Mouse (Mus musculus) limb, embryonic 11.5 days (tissue): ENCODE data around the gene Scn2b. TPM values are rescaled to one million over a fixed set of nuclear protein-coding genes. Genes with fewer than 3 reads are reported as not detected.

Experiments
- ATAC-seq: fragments of 200-750 bp; cut with Nextera tagmentation; 2 replicates; pipeline ENCODE4 v1.8.0; 2017; ENCODE audit warnings: low read depth; ENCODE audit not compliant: insufficient number of reproducible peaks, low FRiP score, low TSS enrichment
- DNase-seq: peaks from one replicate; pipeline ENCODE4 v3.0.0-alpha.2; 2015; ENCODE audit warnings: low spot score
- H3K27ac ChIP-seq: fragments of 300-500 bp; sonication (generic); replicated peaks from 2 replicates; pipeline ENCODE4 v1.5.1; 2014; ENCODE audit warnings: low read depth, mild to moderate bottlenecking, low read length
- H3K27me3 ChIP-seq: fragments of 300-500 bp; sonication (generic); 2 replicates; pipeline ENCODE4 v1.6.1; 2014; ENCODE audit warnings: mild to moderate bottlenecking, low read length, mixed read lengths; ENCODE audit not compliant: control insufficient read depth, insufficient read depth
- H3K36me3 ChIP-seq: fragments of 300-500 bp; sonication (generic); 2 replicates; pipeline ENCODE4 v1.6.1; 2014; ENCODE audit warnings: mild to moderate bottlenecking, low read length, moderate library complexity, mixed read lengths; ENCODE audit not compliant: control insufficient read depth, insufficient read depth
- H3K4me1 ChIP-seq: fragments of 300-500 bp; sonication (generic); 2 replicates; pipeline ENCODE4 v1.6.1; 2014; ENCODE audit warnings: low read length, mixed read lengths; ENCODE audit not compliant: control insufficient read depth, insufficient read depth
- H3K4me2 ChIP-seq: fragments of 300-500 bp; sonication (generic); 2 replicates; pipeline ENCODE4 v1.6.1; 2014; ENCODE audit warnings: low read depth, mild to moderate bottlenecking, moderate library complexity; ENCODE audit not compliant: severe bottlenecking
- H3K4me3 ChIP-seq: fragments of 300-500 bp; sonication (generic); 2 replicates; pipeline ENCODE4 v1.5.1; 2014; ENCODE audit warnings: low read depth, low read length
- H3K9ac ChIP-seq: fragments of 300-500 bp; sonication (generic); 2 replicates; pipeline ENCODE4 v1.6.1; 2014; ENCODE audit warnings: mild to moderate bottlenecking, low read length
- H3K9me3 ChIP-seq: fragments of 300-500 bp; sonication (generic); 2 replicates; pipeline ENCODE4 v1.6.1; 2016; ENCODE audit warnings: low read length; ENCODE audit not compliant: control insufficient read depth
- WGBS: fragments of 180-500 bp; shearing (Covaris S2); extraction: QIAGEN DNeasy Blood & Tissue Kit; methylation state at CpG from one replicate; pipeline ENCODE4 v1.1.7; 2014; 5-methylcytosine and 5-hydroxymethylcytosine counted together
- polyA plus RNA-seq: library from polyadenylated mRNA; unstranded; fragments of >200 nt; fragmentation: Nextera tagmentation; extraction: Ambion mirVana; gene quantifications from 2 replicates; pipeline ENCODE4 v1.2.1, GENCODE M21; 2014

The Scn2b gene
- polyA plus RNA-seq, 1 experiment from 2014 or later: 8.0 TPM

DNA sequence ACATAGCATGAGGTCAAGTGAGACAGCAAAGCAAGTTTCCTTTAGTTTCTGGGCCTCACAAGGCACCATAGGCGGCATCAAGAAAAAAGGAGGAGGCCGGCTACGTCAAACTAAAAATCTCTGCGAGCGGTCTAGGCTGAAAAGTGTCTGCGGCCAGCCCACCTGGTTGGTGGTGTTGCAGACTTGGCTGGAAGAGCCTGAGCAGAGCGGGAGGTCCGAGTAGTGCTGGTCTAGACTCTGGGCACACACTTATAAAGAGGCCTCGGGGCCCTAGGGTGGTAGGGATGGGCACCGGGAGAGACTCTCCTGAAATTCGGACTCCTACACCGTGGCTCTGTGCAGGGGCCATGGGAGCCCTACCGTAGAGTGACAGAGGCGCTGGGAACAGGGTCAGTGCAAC lies 1.9 kb upstream of the Scn2b start:
- H3K4me3 ChIP-seq: peak overlapping the region; percentile 28
- DNase-seq (peak; percentile 85), ATAC-seq (peak; percentile 73)
- H3K27me3 ChIP-seq: no peaks in the 10 kb centered on the region
- peak overlapping the region; percentile 22; the same call in 1 of the 2 replicates for H3K27ac ChIP-seq
- peaks cover 6% of the 10 kb centered on the region for H3K4me1 ChIP-seq
- under 1% methylated on average over 14 of the region's 14 CpGs for WGBS
- H3K4me2 ChIP-seq: peak overlapping the region; percentile 49
- 0 out of 2 replicates have a peak overlapping the region, but pooled peaks have one; percentile 45 for H3K9ac ChIP-seq
- H3K36me3 ChIP-seq: no peaks in the 10 kb centered on the region
- H3K9me3 ChIP-seq: no peaks in the 10 kb centered on the region

DNA sequence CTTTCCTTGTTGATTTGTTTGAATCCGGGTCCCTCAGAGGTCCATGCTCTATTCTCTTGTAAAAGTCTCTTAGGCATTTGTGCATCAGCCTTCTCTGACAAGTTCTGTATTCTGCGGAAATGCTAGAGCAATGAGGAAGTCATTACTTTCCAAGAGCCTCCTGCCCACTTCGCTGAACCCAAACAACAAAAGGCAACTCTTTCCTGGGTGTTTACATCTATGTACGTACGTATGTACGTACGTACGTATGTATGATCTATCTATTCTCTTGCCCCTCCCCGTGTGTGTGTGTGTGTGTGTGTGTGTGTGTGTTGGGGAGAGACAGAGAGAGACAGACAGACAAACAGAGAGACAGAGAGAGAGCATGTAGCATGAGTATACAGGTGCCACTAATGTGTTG lies 763 bp upstream of the Scn2b start:
- no peak overlapping the region for H3K4me3 ChIP-seq
- H3K4me2 ChIP-seq: no peak overlapping the region
- no peaks in the 10 kb centered on the region for H3K27me3 ChIP-seq
- H3K36me3 ChIP-seq: no peaks in the 10 kb centered on the region
- ATAC-seq: no peak
- H3K9me3 ChIP-seq: no peaks in the 10 kb centered on the region
- no peak overlapping the region for H3K9ac ChIP-seq
- no peak for DNase-seq
- WGBS: 64% methylated on average over 9 of the region's 9 CpGs
- H3K27ac ChIP-seq: no peak overlapping the region
- H3K4me1 ChIP-seq: peaks cover 12% of the 10 kb centered on the region

DNA sequence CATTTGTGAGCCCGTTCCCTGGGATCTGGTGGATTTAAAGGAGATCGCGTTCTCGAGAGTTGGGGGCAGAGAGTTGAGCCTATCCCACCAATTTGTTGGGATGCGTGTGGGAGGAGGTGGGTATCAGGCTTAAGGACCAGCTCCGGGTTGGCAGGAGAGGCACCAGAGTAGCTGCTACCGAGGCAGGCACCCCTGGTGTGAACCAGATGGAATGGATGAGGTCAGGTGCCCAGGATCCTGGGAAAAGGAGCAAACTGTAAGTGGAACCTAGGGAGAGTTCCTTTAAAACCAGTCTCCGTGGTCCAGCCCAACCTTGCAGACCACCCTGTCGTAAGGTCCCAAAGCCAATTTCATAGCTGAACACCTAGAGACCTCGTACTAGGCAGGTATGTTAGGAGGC lies 970 bp downstream of the Scn2b start:
- H3K4me2 ChIP-seq: peak overlapping the region; percentile 76
- H3K36me3 ChIP-seq: no peaks in the 10 kb centered on the region
- peak overlapping the region; percentile 57 for H3K9ac ChIP-seq
- H3K9me3 ChIP-seq: no peaks in the 10 kb centered on the region
- DNase-seq (no peak), ATAC-seq (no peak)
- H3K27me3 ChIP-seq: no peaks in the 10 kb centered on the region
- H3K4me1 ChIP-seq: peaks cover 19% of the 10 kb centered on the region
- peak overlapping the region; percentile 44 for H3K4me3 ChIP-seq
- peak overlapping the region; percentile 52 for H3K27ac ChIP-seq
- WGBS: 17% methylated on average over 10 of the region's 10 CpGs

DNA sequence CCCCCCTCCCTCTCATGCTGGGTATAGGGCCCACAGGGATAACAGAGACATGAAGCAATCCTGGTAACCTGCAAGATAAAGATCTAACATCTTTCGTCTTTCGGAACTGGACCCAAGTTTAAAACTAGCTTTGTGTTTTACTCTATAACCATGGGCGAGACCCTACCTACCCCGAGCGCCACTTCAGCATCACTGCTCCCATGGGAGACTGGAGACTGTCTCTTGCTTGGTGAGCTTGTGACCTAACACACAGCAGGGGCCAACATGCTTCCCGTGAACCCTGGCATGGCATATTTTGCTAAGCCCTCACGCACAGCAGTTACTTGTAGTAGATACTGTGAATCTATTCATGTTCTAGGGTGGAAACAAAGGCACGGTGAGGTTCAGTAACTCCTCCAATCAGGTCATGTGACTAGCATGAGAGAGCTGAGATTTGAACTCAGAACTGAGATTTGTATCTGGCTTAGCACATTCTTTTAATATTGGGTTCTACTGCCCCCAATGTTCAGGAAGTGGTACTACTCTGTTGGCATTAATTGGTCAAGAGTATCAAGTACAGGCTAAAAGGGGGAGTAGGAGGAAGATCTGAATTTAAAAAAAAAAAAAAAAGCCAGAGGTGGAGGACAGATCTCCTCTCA lies 1.9 kb downstream of the Scn2b start:
- Histone ChIP-seq H3K27me3 (no peaks in the 10 kb centered on the region), H3K27ac (no peak overlapping the region), H3K9ac (no peak overlapping the region), H3K36me3 (no peaks in the 10 kb centered on the region), H3K9me3 (no peaks in the 10 kb centered on the region), H3K4me2 (peak overlapping the region; percentile 76; the same call in 1 of the 2 replicates), H3K4me3 (no peak overlapping the region), H3K4me1 (peaks cover 19% of the 10 kb centered on the region)
- 92% methylated on average over 8 of the region's 8 CpGs for WGBS
- ATAC-seq (no peak), DNase-seq (no peak)

DNA sequence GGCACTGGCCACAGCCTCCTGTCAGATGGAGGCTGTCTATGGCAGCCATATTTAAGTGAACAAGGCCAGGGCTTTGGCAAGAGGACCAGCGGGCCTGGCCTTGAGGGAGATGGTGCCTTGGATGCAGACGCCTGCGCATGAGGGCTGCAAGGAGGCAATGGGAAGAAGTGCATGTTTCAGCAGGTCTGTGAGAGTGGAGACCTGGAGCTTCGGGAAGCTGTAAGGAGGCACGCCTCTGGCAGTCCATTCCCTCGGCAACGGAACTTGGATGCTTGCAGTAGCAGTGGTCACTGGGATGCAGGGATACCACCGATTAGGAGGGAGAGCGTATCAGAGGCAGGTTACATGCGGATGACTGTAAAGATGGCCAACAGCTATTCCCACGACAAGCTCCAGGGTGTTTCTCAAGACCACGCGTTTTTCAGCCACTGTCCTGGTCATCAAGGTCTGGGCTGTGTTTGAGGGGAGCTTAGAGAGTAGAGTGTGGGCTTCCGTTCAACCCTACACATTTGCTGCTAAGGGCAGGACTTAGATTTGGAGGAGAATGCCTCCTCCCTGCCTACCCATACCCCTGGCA lies 2.5 kb downstream of the Scn2b start:
- H3K36me3 ChIP-seq: no peaks in the 10 kb centered on the region
- H3K4me3 ChIP-seq: no peak overlapping the region
- H3K9ac ChIP-seq: no peak overlapping the region
- ATAC-seq (no peak), DNase-seq (no peak)
- WGBS: 87% methylated on average over 14 of the region's 14 CpGs
- no peak overlapping the region for H3K4me2 ChIP-seq
- H3K27me3 ChIP-seq: no peaks in the 10 kb centered on the region
- H3K27ac ChIP-seq: no peak overlapping the region
- no peaks in the 10 kb centered on the region for H3K9me3 ChIP-seq
- peaks cover 19% of the 10 kb centered on the region for H3K4me1 ChIP-seq

DNA sequence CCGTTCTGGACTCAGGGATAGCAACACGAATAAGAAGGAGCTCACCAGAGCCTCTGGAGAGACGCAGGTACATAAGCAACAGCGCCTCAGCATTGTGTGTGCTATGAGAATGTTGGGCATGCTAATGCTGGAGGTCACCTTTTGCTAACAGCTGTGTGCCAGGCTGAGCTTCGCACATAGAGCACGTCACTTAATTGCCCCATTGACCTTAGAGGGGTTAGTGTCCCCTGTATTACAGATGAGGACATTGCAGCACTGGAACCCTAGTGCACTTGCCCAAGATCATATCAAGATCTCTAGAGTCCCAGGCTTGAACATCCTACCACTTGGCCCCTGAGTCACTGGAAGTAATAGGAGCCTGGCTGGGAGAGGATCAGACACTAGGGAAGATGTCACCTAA lies 3.0 kb downstream of the Scn2b start:
- no peak overlapping the region for H3K9ac ChIP-seq
- ATAC-seq (no peak), DNase-seq (no peak)
- peaks cover 3% of the 10 kb centered on the region; the same call in 1 of the 2 replicates for H3K36me3 ChIP-seq
- H3K4me2 ChIP-seq: no peak overlapping the region
- no peaks in the 10 kb centered on the region for H3K27me3 ChIP-seq
- no peak overlapping the region for H3K27ac ChIP-seq
- peaks cover 19% of the 10 kb centered on the region for H3K4me1 ChIP-seq
- whole genome bisulfite sequencing: 70% methylated on average over 6 of the region's 6 CpGs
- H3K9me3 ChIP-seq: no peaks in the 10 kb centered on the region
- H3K4me3 ChIP-seq: no peak overlapping the region

DNA sequence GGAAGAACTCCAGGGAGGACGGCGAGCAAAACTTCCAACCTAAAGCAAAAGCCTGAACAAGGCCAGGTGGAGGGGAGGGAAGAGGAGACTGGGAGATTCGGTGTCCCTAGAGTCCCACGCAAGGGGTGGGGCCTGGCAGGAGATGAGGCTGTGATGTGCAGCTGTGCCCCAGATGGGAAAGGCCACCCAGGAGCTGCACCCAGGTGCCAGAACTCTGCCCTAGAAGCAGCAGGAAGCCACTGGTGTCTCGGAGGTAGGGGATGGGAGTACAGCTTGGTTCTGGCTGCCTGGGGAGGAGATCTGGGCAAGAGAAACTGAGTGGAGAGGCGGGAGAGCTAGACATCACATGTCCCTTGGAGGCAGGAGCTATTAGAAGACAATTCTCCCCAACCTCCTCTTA lies 3.4 kb downstream of the Scn2b start:
- peaks cover 19% of the 10 kb centered on the region for H3K4me1 ChIP-seq
- no peak for ATAC-seq
- WGBS: 51% methylated on average over 6 of the region's 6 CpGs
- no peak for DNase-seq
- no peak overlapping the region for H3K4me3 ChIP-seq
- no peaks in the 10 kb centered on the region for H3K9me3 ChIP-seq
- H3K27me3 ChIP-seq: no peaks in the 10 kb centered on the region
- H3K36me3 ChIP-seq: peaks cover 4% of the 10 kb centered on the region; the same call in 1 of the 2 replicates
- no peak overlapping the region for H3K27ac ChIP-seq
- H3K9ac ChIP-seq: no peak overlapping the region
- H3K4me2 ChIP-seq: no peak overlapping the region

DNA sequence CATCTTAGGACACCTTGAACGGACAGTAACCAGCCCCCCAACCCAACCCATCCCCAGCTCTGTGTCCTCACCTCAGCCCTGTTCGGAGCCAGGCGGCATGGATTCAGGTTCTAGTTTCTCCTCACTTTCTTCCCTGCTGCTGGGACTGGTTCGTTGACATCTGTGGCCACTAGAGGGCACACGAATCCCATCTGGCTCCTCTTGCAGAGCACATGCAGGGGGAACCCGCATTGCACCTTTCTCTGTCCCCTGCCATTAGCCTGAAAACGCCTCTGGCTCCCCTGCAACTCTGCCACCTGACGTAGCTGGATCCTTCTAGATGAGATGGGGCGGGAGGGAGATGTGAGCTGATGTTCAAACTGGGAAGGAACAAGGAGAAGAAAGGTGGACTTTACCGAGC lies 4.2 kb downstream of the Scn2b start:
- Histone ChIP-seq H3K9ac (0 out of 2 replicates have a peak overlapping the region, but pooled peaks have one; percentile 40), H3K9me3 (no peaks in the 10 kb centered on the region), H3K27me3 (no peaks in the 10 kb centered on the region), H3K4me3 (no peak overlapping the region), H3K36me3 (peaks cover 4% of the 10 kb centered on the region; the same call in 1 of the 2 replicates), H3K4me2 (peak overlapping the region; percentile 27; the same call in 1 of the 2 replicates), H3K4me1 (peaks cover 18% of the 10 kb centered on the region), H3K27ac (no peak overlapping the region)
- DNase-seq (peak; percentile 87), ATAC-seq (peak; percentile 10; the same call in 1 of the 2 replicates)
- WGBS: 5% methylated on average over 10 of the region's 10 CpGs
